Mouse (Mus musculus) natural killer cell, adult 2 months (primary cell): ENCODE measurements around the gene Mtif2.
A peak's percentile ranks its signal among the peaks of the same experiment; 100 is the strongest.

Experiments used
- DNase-seq, 2 experiments: peaks; one replicate each; pipeline ENCODE4 v3.0.0; 2022; ENCODE audit warnings: low spot score in 2 of 2

The Mtif2 gene

DNA sequence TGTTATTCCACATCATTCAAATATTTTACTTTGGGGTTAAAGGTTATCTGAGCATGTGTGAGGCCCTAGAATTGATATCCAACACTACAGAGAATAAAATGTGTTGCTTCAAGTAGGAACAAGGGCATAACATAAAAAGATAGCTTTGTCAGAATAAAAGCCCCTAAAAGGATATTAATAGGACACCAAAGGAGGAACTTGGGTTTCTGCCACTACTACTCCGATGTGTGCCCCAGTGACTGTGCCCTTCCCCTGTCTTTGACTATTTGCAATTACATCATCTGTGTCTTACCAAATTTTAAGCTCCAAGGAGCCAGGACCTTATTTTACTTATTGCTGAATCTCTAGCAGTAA is 23.2 kb downstream of the Mtif2 start:
- DNase-seq = peak in 1 of 2 experiments; percentile 42

DNA sequence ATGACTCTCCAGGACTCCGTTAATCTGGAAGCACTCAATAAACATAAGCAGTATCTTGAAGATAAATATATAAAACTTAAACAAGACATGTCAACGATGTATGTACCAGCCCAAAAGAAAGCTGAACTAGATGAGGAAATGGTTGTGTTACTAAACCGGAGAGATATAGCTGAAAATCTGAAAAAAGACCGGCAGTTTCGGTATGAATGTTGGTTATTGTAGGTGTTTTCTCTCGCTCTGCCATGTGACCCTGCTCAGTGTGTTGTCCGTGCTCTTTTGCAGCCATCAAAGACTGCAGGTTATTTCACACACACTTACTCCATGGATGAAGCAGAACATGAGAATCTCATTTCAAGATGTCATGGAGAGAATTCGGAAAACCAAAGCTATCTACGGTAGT is 34.2 kb downstream of the Mtif2 start:
- DNase-seq = no peak

DNA sequence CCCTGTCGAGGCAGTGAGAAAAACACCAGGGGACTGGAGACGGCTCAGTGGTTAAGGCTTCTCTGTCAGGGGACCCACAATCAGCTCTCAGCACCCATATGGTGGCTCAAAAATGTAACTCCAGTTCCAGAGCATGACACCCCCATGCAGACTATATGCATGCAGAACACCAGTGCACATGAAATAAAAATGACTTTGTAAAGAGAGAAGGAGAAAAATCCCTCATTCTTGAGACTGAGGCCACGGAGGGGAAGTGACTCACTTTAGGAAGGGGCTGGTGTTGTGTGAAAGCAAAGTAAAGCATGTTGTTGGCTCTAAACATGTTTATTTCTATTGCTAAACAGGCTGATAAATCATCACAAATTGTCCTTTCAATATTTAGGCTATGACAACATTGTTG is 34.8 kb downstream of the Mtif2 start:
- no peak for DNase-seq

DNA sequence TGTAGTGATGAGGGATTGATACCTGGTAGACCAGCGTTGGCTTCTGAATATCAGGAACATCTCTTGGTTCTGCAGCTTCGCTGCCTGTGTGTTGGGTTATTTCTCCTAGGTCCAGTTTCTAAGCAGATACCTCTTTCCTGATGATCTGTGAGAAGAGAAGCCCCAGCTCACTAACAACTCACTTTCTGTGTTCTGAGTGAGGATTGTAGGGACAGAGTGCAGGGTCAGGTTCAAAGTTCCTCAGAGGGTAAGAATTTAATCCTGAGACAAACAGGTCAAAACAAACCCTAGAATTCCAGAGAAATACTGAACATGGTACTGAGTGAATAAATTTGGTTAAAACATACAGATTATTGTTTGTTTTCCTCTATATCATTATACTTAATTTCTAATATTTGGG is 37.2 kb downstream of the Mtif2 start:
- DNase-seq = no peak

DNA sequence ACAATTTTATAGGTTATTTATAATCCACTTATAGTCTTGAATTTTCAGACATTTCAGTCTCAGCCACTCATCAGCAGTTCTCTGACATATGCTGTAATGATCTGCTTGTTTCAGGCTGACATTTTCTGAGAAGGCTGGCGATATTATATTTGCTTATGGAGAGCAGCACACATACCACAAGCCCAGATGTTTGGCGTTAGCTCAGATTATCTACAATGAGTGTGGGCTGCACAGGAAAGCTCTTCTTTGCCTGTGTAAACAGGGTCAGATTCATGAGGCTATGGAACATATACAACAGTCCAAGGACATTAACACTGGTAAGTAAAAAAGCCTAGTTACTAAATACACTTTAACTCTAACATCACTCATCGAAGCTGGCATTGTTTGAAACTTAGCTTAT is 45.3 kb downstream of the Mtif2 start:
- no peak for DNase-seq

DNA sequence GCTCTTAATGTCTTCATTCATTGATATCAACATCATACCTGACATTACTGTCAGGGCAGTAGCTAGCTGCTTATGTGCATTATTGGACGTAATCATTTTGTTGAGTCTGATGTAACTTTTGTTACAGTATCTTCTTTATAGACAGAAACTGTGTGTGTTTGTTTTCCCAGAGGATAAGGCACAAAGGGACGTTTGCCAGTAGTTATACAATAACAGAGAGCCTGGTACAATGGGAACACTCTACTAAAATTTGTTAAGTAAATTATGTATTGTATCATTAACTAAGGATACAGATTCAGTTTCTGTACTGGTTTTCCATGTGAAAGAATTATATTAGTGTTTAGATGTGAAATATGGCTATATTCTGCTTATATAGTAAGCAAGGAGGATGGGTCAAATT is 46.4 kb downstream of the Mtif2 start:
- no peak for DNase-seq

DNA sequence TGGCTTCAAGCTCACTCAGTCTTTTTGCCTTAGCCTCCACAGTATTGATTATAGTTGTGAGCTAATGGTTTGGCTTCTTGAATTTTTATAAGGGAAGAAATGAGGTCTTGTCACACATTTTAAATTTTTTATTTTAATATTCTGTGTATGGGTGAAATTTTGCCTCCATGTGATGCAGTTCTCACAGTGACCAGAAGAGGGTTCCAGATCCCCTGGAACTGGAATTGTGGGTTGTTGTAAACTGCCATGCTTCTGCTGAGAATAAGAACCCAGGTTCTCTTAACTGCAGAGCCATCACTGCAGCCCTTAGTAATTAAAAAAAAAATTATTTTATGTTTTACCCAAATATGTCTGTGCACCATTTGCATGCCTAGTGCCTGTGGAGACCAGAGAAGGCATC is 53.4 kb downstream of the Mtif2 start:
- peak in 1 of 2 experiments; percentile 22 for DNase-seq
